Mouse (Mus musculus) adrenal gland, postnatal 14 days (tissue): Measurements from ENCODE around the gene Fkbpl. TPM values are rescaled to one million over a fixed set of nuclear protein-coding genes. Genes with fewer than 3 reads are reported as not detected.

ENCODE experiments used
- total RNA-seq: library from RNA; stranded (reverse); gene quantifications from 2 replicates; pipeline ENCODE4 v1.2.3, GENCODE M21; 2021

The Fkbpl gene
- total RNA-seq, 1 experiment from 2014 or later = 12.5 TPM

Other genes starting within 250 kb of the Fkbpl start
- 1.2 and 2.4 TPM in 2 replicates for gene BC051142, start 245.9 kb upstream of the Fkbpl start, total RNA-seq
- not detected in 2 replicates for gene Btnl4, start 167.4 kb upstream of the Fkbpl start, total RNA-seq
- not detected in 2 replicates for gene Btnl6, start 127.4 kb upstream of the Fkbpl start, total RNA-seq
- 34.1 and 39.3 TPM in 2 replicates for gene Notch4, start 80.5 kb upstream of the Fkbpl start, total RNA-seq
- gene Gpsm3, start 55.0 kb upstream of the Fkbpl start, total RNA-seq = 6.3 and 16.3 TPM in 2 replicates
- 37.2 and 42.2 TPM in 2 replicates for gene Pbx2, start 53.5 kb upstream of the Fkbpl start, total RNA-seq
- 1.7 and 2.4 TPM in 2 replicates for gene Ager, start 46.9 kb upstream of the Fkbpl start, total RNA-seq
- 72.5 and 76.9 TPM in 2 replicates for gene Rnf5, start 41.1 kb upstream of the Fkbpl start, total RNA-seq
- gene Agpat1, start 40.5 kb upstream of the Fkbpl start, total RNA-seq = 101 and 103 TPM in 2 replicates
- 4.3 and 4.7 TPM in 2 replicates for gene Egfl8, start 28.8 kb upstream of the Fkbpl start, total RNA-seq
- gene Ppt2, start 16.3 kb upstream of the Fkbpl start, total RNA-seq = 49.7 and 50.0 TPM in 2 replicates
- 8.7 and 12.4 TPM in 2 replicates for gene Prrt1, start 15.2 kb upstream of the Fkbpl start, total RNA-seq
- gene Atf6b, start 2.4 kb downstream of the Fkbpl start, total RNA-seq = 43.5 and 52.1 TPM in 2 replicates
- gene Tnxb, start 25.8 kb downstream of the Fkbpl start, total RNA-seq = 39.8 and 41.0 TPM in 2 replicates
- gene C4b, start 99.1 kb downstream of the Fkbpl start, total RNA-seq = 110 and 152 TPM in 2 replicates
- 3,653 and 3,825 TPM in 2 replicates for gene Cyp21a1, start 159.8 kb downstream of the Fkbpl start, total RNA-seq
- 38.0 and 38.6 TPM in 2 replicates for gene Stk19, start 192.2 kb downstream of the Fkbpl start, total RNA-seq
- gene Dxo, start 192.3 kb downstream of the Fkbpl start, total RNA-seq = 65.0 and 65.5 TPM in 2 replicates
- 55.0 and 60.0 TPM in 2 replicates for gene Skiv2l, start 205.4 kb downstream of the Fkbpl start, total RNA-seq
- 54.4 and 58.4 TPM in 2 replicates for gene Nelfe, start 205.6 kb downstream of the Fkbpl start, total RNA-seq
- 36.2 and 180 TPM in 2 replicates for gene Cfb, start 217.8 kb downstream of the Fkbpl start, total RNA-seq
- gene Zbtb12, start 234.7 kb downstream of the Fkbpl start, total RNA-seq = 13.8 and 15.2 TPM in 2 replicates
- gene Gm20547, start 237.3 kb downstream of the Fkbpl start, total RNA-seq = not detected in 2 replicates